13 mouse cellular contexts compared by ENCODE assay signal in genomic region chr1:182679582-182679981, GRCm38 (mm10).
DNase-seq lines count a peak whose midpoint lies in the region; ATAC-seq lines count a peak whose summit lies in the region.
"Had no signal": no experiment of that assay in that cellular context is flagged by ENCODE, and none has a peak within 500 bp of the region (broad histone marks: within the 10 kb centered on the region; RNA-seq: fewer than 3 reads in every experiment).

No protein-coding gene starts in this region.

- no peak overlapping the region for H3K4me3 ChIP-seq in kidney, embryonic 15.5 days (replicated peaks)
- no peak overlapping the region for H3K4me3 ChIP-seq in lung, embryonic 15.5 days
- H3K4me3 ChIP-seq: midbrain, embryonic 10.5 days had no signal

- no peak overlapping the region for H3K9ac ChIP-seq in kidney, embryonic 15.5 days
- H3K9ac ChIP-seq in lung, embryonic 15.5 days: no peak overlapping the region
- H3K9ac ChIP-seq: liver, embryonic 14.5 days had no signal

- WGBS in kidney, embryonic 15.5 days: 49% methylated on average over 7 of the region's 7 CpGs
- 36% methylated on average over 7 of the region's 7 CpGs for WGBS in lung, embryonic 15.5 days

- DNase-seq in embryo, embryonic 10 days (ENCODE audit: low spot score): peak; percentile 11
- no peak for DNase-seq in embryo, embryonic 11 days
- peak; percentile 32 for DNase-seq in brain, adult 2 months (ENCODE audit: low read depth, low spot score)
- DNase-seq in right cerebral cortex, adult 2 months (ENCODE audit: low spot score in 2 of 2): no peak
- DNase-seq in MN1 (ENCODE audit: low spot score): no peak
- DNase-seq in cerebellum, postnatal 25 days: no peak
- DNase-seq: cerebellum, adult 9-11 months; heart, postnatal 36 days; spleen, adult 18-20 months had no signal

- H3K4me1 ChIP-seq in kidney, embryonic 15.5 days: peaks cover 43% of the 10 kb centered on the region
- peaks cover 34% of the 10 kb centered on the region for H3K4me1 ChIP-seq in lung, embryonic 15.5 days

- H3K4me2 ChIP-seq in kidney, embryonic 15.5 days: no peak overlapping the region
- no peak overlapping the region for H3K4me2 ChIP-seq in lung, embryonic 15.5 days

- H3K27me3 ChIP-seq in kidney, embryonic 15.5 days: no peaks in the 10 kb centered on the region
- peaks cover 5% of the 10 kb centered on the region; the same call in 1 of the 2 replicates for H3K27me3 ChIP-seq in lung, embryonic 15.5 days

- peak overlapping the region; percentile 70 for H3K27ac ChIP-seq in kidney, embryonic 15.5 days
- H3K27ac ChIP-seq in lung, embryonic 15.5 days: peak overlapping the region; percentile 88
- H3K27ac ChIP-seq: liver, embryonic 14.5 days; midbrain, embryonic 10.5 days had no signal

- ATAC-seq in kidney, embryonic 15.5 days (replicated peaks; ENCODE audit: low FRiP score): 0 out of 2 replicates have a peak, but pooled peaks have one; percentile 22
- ATAC-seq in lung, embryonic 15.5 days (ENCODE audit: borderline replicate concordance, extremely low read depth, low FRiP score, low TSS enrichment): peak; percentile 48; the same call in 1 of the 2 replicates

- H3K36me3 ChIP-seq in kidney, embryonic 15.5 days: no peaks in the 10 kb centered on the region
- no peaks in the 10 kb centered on the region for H3K36me3 ChIP-seq in lung, embryonic 15.5 days
- H3K36me3 ChIP-seq: midbrain, embryonic 10.5 days had no signal

- no peaks in the 10 kb centered on the region for H3K9me3 ChIP-seq in kidney, embryonic 15.5 days (replicated peaks)
- no peaks in the 10 kb centered on the region for H3K9me3 ChIP-seq in lung, embryonic 15.5 days
- H3K9me3 ChIP-seq: midbrain, embryonic 10.5 days had no signal

Comparison
In these comparisons a context has a peak if more than half of its experiments do, and no peak if none do; other contexts are left out.
1. DNase-seq: peak in embryo, embryonic 10 days (single experiment) and brain, adult 2 months (single experiment); none in embryo, embryonic 11 days (single experiment), right cerebral cortex, adult 2 months (0 of 2), MN1 (single experiment) and cerebellum, postnatal 25 days (0 of 2).